Mouse (Mus musculus): ENCODE results near the gene Rln1. TPM values are rescaled to one million over a fixed set of nuclear protein-coding genes. Genes with fewer than 3 reads are reported as not detected.

Gene Rln1
- polyA plus RNA-seq, 1 experiment, result not detected

GRCm38 (mm10) chr19:29362173-29362930, 27.9 kb upstream of the Rln1 start:
- Histone ChIP-seq H3K36me3 (ENCODE audit: control insufficient read depth, insufficient read depth, low read length) (peaks cover 4% of the 10 kb centered on the region; the same call in 1 of the 2 replicates), H3K4me1 (ENCODE audit: control insufficient read depth, insufficient read depth, insufficient read length) (peaks cover 12% of the 10 kb centered on the region), H3K27ac (ENCODE audit: insufficient read depth, low read length) (0 out of 2 replicates have a peak overlapping the region, but pooled peaks have one; percentile 45), H3K4me3 (ENCODE audit: extremely low read depth, insufficient read depth, insufficient read length) (peak overlapping the region; percentile 94), H3K27me3 (ENCODE audit: control insufficient read depth, insufficient read depth, low read length) (no peaks in the 10 kb centered on the region)
- TF ChIP-seq POLR2A (IDR thresholded peaks at IDR 0.05; ENCODE audit: low read depth, low read length), result no peak
- TF ChIP-seq CTCF (IDR thresholded peaks at IDR 0.05; ENCODE audit: extremely low read depth, insufficient read depth, insufficient read length, insufficient replicate concordance), result no peak
- DNase-seq (ENCODE audit: low read depth in 1 of 2, low spot score in 2 of 2), result no peak
- 51% methylated on average over 13 of the region's 13 CpGs for WGBS

GRCm38 (mm10) chr19:29361468-29362130, 27.1 kb upstream of the Rln1 start:
- Histone ChIP-seq H3K27me3 (ENCODE audit: control insufficient read depth, insufficient read depth, low read length) (no peaks in the 10 kb centered on the region), H3K4me1 (ENCODE audit: control insufficient read depth, insufficient read depth, insufficient read length) (peaks cover 12% of the 10 kb centered on the region), H3K4me3 (ENCODE audit: extremely low read depth, insufficient read depth, insufficient read length) (peak overlapping the region; percentile 94), H3K27ac (ENCODE audit: insufficient read depth, low read length) (peak overlapping the region; percentile 63), H3K36me3 (ENCODE audit: control insufficient read depth, insufficient read depth, low read length) (peaks cover 4% of the 10 kb centered on the region; the same call in 1 of the 2 replicates)
- 2% methylated on average over 33 of the region's 33 CpGs for WGBS
- TF ChIP-seq CTCF (IDR thresholded peaks at IDR 0.05; ENCODE audit: extremely low read depth, insufficient read depth, insufficient read length, insufficient replicate concordance) (no peak), POLR2A (IDR thresholded peaks at IDR 0.05; ENCODE audit: low read depth, low read length) (peak; percentile 11; the same call in 1 of the 2 replicates)
- peak; percentile 82 to 88 for DNase-seq (ENCODE audit: low read depth in 1 of 2, low spot score in 2 of 2)

DNA sequence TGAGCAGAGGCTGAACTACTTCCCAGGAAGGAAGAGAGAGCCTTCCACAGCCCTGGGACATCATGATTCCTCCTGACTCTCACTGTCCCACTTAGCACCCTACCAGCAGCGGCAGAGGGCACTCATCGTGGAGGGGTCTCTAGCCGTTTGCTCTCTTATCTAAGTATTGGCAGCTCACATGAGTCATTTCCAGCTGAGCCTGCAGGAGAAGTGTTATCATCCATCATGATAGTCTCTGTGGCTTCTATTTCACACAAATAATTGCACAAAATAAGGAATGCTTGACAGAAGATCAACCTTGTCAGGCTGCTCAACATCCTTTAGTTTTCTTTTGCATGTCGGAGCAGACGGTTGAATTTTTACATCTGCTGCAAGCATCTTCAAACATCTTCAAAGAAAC, 25.8 kb upstream of the Rln1 start:
- Histone ChIP-seq H3K4me1 (ENCODE audit: control insufficient read depth, insufficient read depth, insufficient read length) (peaks cover 7% of the 10 kb centered on the region; the same call in 1 of the 2 replicates), H3K27me3 (ENCODE audit: control insufficient read depth, insufficient read depth, low read length) (no peaks in the 10 kb centered on the region), H3K27ac (ENCODE audit: insufficient read depth, low read length) (no peak overlapping the region), H3K4me3 (ENCODE audit: extremely low read depth, insufficient read depth, insufficient read length) (no peak overlapping the region), H3K36me3 (ENCODE audit: control insufficient read depth, insufficient read depth, low read length) (peaks cover 4% of the 10 kb centered on the region; the same call in 1 of the 2 replicates)
- DNase-seq (ENCODE audit: low read depth in 1 of 2, low spot score in 2 of 2), result no peak
- 81% methylated on average over 5 of the region's 5 CpGs for WGBS
- TF ChIP-seq CTCF (IDR thresholded peaks at IDR 0.05; ENCODE audit: extremely low read depth, insufficient read depth, insufficient read length, insufficient replicate concordance) (no peak), POLR2A (IDR thresholded peaks at IDR 0.05; ENCODE audit: low read depth, low read length) (no peak)

GRCm38 (mm10) chr19:29356281-29356680, 21.8 kb upstream of the Rln1 start:
- DNase-seq (ENCODE audit: low read depth in 1 of 2, low spot score in 2 of 2), result no peak

DNA sequence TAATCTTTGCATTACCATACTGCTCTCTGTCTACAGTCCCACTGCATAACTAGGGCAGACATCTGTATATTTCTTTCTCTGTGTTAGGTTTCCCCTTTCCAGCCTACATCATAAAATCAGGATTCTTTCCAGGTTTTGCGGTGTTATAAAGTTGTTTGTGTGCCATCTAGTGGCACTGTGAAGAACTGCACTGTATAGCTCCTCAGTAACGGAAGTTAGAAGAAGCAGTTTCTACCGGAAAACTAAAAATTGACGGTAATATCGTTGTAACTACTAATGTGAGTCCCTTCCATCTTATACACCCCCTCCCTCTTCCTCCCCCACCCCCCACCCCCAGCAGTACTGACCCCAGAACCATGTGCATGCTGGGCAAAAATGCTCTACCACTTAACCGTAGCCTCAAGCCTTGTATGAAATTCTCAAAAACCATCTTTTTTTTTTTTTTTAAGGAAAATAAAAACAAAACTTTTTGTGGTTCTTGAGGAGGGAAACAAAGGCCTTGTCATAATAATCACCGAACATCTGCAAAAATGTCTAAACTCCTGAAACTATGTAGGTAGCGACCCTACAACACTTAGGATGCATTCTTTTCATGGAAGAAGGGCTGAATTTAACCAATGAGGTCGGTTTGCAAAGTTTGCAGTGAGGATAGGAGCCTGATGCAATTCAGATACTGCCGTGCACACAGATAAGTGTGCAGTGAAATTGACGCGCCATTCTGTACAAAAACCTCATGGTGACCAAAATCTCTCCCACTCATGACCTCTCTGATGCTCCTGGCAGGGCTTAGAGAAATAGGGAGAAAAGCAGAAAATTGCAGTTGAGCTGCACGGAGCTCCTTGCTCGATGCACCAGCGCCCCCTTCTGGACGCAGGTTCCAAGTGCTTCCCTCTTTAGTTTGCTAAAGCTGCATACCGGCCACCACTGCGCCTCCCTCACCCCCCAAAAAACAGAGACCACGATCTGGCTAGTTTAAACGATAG, 20.7 kb upstream of the Rln1 start:
- H3K4me1 ChIP-seq (ENCODE audit: control insufficient read depth, insufficient read depth, insufficient read length), result no peaks in the 10 kb centered on the region
- no peaks in the 10 kb centered on the region for H3K27me3 ChIP-seq (ENCODE audit: control insufficient read depth, insufficient read depth, low read length)
- DNase-seq (ENCODE audit: low read depth in 1 of 2, low spot score in 2 of 2), result peak; percentile 70 to 87
- peak overlapping the region; percentile 28 for H3K4me3 ChIP-seq (ENCODE audit: extremely low read depth, insufficient read depth, insufficient read length)
- WGBS, result 3% methylated on average over 20 of the region's 20 CpGs
- H3K27ac ChIP-seq (ENCODE audit: insufficient read depth, low read length), result no peak overlapping the region
- peaks cover 6% of the 10 kb centered on the region for H3K36me3 ChIP-seq (ENCODE audit: control insufficient read depth, insufficient read depth, low read length)
- peak; percentile 96 for TF ChIP-seq CTCF (IDR thresholded peaks at IDR 0.05; ENCODE audit: extremely low read depth, insufficient read depth, insufficient read length, insufficient replicate concordance)
- no peak for TF ChIP-seq POLR2A (IDR thresholded peaks at IDR 0.05; ENCODE audit: low read depth, low read length)

More at GRCm38 (mm10) chr19:29356281-29356680, 21.8 kb upstream of the Rln1 start:
- peaks cover 5% of the 10 kb centered on the region; the same call in 1 of the 2 replicates for H3K36me3 ChIP-seq (ENCODE audit: control insufficient read depth, insufficient read depth, low read length)
- H3K27ac ChIP-seq (ENCODE audit: insufficient read depth, low read length), result no peak overlapping the region
- no peak for TF ChIP-seq CTCF (IDR thresholded peaks at IDR 0.05; ENCODE audit: extremely low read depth, insufficient read depth, insufficient read length, insufficient replicate concordance)
- TF ChIP-seq POLR2A (IDR thresholded peaks at IDR 0.05; ENCODE audit: low read depth, low read length), result no peak
- WGBS, result 92% methylated on average over 11 of the region's 11 CpGs
- H3K4me1 ChIP-seq (ENCODE audit: control insufficient read depth, insufficient read depth, insufficient read length), result peaks cover 3% of the 10 kb centered on the region; the same call in 1 of the 2 replicates
- H3K4me3 ChIP-seq (ENCODE audit: extremely low read depth, insufficient read depth, insufficient read length), result no peak overlapping the region
- H3K27me3 ChIP-seq (ENCODE audit: control insufficient read depth, insufficient read depth, low read length), result no peaks in the 10 kb centered on the region

GRCm38 (mm10) chr19:29350991-29351390, 16.5 kb upstream of the Rln1 start:
- H3K4me1 ChIP-seq (ENCODE audit: control insufficient read depth, insufficient read depth, insufficient read length), result no peaks in the 10 kb centered on the region
- H3K27ac ChIP-seq (ENCODE audit: insufficient read depth, low read length), result no peak overlapping the region
- DNase-seq (ENCODE audit: low read depth in 1 of 2, low spot score in 2 of 2), result no peak
- no peak for TF ChIP-seq CTCF (IDR thresholded peaks at IDR 0.05; ENCODE audit: extremely low read depth, insufficient read depth, insufficient read length, insufficient replicate concordance)
- TF ChIP-seq POLR2A (IDR thresholded peaks at IDR 0.05; ENCODE audit: low read depth, low read length), result no peak
- no peaks in the 10 kb centered on the region for H3K27me3 ChIP-seq (ENCODE audit: control insufficient read depth, insufficient read depth, low read length)
- peaks cover 9% of the 10 kb centered on the region for H3K36me3 ChIP-seq (ENCODE audit: control insufficient read depth, insufficient read depth, low read length)
- 88% methylated on average over 5 of the region's 5 CpGs for WGBS
- H3K4me3 ChIP-seq (ENCODE audit: extremely low read depth, insufficient read depth, insufficient read length), result no peak overlapping the region
